Mouse (Mus musculus) kidney, adult 2 months (tissue): ENCODE measurements around the gene Armc8.

Experiments
- CTCF ChIP-seq: fragments of 200-500 bp; conservative IDR thresholded peaks from 2 replicates; pipeline ENCODE4 v1.5.1; 2011; ENCODE audit warnings: low read depth, mild to moderate bottlenecking, control low read depth, low read length, moderate library complexity, mixed read lengths; ENCODE audit not compliant: insufficient read depth, insufficient read length
- POLR2A ChIP-seq: fragments of 200-500 bp; IDR thresholded peaks from one replicate; pipeline ENCODE4 v1.6.1; 2011; ENCODE audit warnings: low read depth, low read length, control low read depth

DNA sequence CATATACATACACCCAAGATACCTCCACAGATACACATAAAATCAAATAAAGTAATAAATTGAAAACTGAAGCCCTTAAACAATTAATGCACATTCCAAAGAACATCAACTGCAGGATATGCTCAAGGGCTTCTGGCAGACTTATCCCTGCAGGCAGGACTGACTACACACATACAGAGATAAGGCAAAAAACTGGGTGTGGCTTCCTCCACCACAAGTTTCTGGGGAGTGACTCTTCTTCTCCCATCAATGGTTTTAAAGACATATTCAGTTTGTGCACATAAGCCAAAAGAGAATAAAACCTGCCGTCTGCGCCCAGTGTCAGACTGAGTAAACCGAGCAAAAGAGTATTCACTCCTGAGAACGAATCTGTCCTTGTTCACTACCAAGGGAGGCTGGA lies 83.6 kb downstream of the Armc8 start:
- TF ChIP-seq POLR2A (no peak), CTCF (no peak)
